Mouse (Mus musculus): ENCODE measurements around the gene Mrpl52. TPM values are rescaled to one million over a fixed set of nuclear protein-coding genes. Genes with fewer than 3 reads are reported as not detected.
A peak's percentile ranks its signal among the peaks of the same experiment; 100 is the strongest.

Gene Mrpl52
- total RNA-seq, 2 experiments from 2014 or later: 118 to 126 TPM

GRCm38 (mm10) chr14:54409980-54410810 is 16.5 kb upstream of the Mrpl52 start:
- DNase-seq: peak; percentile 46 to 60
- intact Hi-C loops (cut with DNase I): loop anchor here (5.0 kb wide), 1 partner anchor 37 kb away; no protein-coding TSS in a partner anchor

DNA sequence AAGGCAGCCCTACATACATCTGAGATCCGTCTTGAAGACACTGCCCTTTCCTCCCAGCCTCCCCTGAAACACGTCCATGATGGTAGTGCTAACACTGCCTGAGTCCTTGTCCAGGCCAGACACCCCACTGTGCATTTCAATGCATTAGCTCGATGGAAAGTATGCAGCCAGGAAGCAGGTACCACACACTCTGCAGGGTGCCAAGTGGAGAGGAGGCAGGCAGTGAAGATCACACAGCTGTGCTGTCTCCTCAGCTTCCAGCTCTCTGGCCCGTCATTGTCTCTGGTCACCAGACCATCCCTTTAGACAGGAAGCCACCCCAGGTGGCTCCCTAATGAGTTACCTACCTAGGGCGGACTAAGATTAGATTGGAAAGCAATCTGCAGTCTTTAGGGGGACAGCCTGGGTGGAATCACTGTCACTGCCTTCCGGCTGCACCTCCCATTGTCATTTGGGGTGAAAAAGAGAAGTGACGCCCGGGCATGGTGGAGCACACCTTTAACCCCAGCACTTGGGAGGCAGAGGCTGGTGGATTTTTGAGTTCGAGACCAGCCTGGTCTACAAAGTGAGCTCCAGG is 14.6 kb upstream of the Mrpl52 start:
- no peak for DNase-seq
- intact Hi-C loops (cut with DNase I): loop anchor here (1.0 to 5.0 kb wide), 3 partner anchors 35 to 183 kb away; no protein-coding TSS in a partner anchor

DNA sequence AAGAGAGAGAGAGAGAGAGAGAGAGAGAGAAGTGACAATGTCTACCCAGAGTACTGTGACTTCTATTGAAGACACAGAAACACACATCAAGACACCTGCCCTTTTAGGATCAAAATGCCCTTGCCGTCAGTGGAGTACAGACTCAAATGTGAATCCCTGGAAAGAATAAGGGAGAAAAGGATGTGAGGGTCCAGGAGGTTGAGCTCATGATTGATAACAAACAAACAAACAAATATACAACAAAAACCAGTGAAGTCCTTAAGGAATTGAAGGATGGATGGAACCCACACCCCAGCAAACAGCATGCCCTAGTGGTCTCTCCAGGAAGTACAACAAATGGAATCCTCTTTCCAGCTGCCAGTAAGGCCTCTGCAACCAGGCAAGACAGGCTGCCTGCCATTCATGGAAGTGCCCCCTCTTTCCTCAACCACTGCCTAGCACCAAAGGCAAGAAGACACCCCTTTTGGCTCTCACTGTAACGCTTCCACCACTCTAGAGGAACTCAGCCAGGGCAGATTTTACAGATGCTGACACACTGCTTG is 14.0 kb upstream of the Mrpl52 start:
- peak; percentile 56 to 62 for DNase-seq
- intact Hi-C loops (cut with DNase I): loop anchor here (1.0 to 5.0 kb wide), 3 partner anchors 35 to 184 kb away; no protein-coding TSS in a partner anchor

DNA sequence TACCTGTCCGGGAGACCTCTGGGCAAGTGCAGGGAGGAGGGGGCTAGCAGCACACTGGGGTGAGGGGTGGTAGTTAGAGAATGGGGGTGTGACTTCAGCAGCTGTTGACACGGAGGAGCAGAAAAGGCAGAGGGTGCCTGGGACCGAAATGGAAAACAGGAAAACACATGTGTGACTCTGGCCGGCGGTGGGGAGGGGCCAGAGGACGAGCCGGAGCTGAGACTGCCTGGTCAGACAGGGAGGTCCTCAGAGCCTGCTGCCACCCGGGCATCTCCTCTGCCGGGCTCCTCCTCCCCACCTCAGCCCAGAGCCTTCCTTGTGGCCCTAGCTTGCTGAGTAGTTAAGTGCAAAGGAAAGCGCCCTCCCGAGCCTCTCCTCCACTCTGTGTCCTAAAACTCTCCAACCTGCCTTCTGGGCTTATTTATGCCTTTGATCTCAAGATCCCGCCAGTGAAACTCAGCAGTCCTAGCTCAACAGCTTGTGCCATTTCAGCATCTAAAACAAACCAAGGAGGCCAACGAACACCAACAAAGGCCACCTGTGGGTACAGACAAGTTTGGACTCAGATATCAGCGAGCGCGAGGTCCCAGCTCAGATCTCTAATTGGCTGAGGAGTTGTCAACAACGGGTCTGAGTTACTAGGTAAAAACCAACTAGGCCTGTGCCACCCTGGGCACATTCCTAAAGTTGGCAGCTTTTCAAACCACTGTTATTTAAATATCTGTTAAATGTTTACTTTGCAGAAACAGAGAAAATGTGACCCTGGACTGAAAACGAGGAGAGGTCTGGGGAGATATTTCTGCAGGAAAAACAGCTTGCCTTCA is 12.6 kb upstream of the Mrpl52 start:
- DNase-seq: peak in 1 of 2 experiments; percentile 39
- intact Hi-C loops (cut with DNase I): loop anchor here (2.0 to 5.0 kb wide), 2 partner anchors 33 to 185 kb away; no protein-coding TSS in a partner anchor

GRCm38 (mm10) chr14:54415241-54416020 is 11.3 kb upstream of the Mrpl52 start:
- no peak for DNase-seq
- intact Hi-C loops (cut with DNase I): no loop called here

DNA sequence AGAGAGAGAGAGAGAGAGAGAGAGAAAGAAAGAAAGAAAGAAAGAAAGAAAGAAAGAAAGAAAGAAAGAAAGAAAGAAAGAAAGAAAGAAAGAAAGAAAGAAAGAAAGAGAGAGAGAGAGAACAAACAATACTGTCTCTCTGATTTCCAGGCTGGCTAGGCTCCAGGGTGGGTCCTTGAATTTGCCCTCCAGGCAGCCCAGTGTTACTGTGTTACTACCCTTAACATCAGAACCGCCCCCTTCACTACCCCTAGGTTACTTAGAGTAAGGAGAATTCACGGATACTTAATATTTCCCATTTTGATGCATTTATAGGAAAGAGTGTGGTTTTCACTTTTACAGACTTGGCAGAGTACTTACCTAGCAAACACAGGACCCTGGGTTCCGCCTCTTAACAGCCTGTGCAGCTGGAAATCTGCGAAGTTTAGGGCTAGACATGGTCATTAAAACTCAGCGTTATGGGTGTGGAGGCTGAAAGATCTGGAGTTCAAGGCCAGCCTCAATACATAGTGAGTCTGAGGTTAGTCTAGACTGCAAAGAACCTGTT is 10.4 kb upstream of the Mrpl52 start:
- DNase-seq: no peak
- intact Hi-C loops (cut with DNase I): no loop called here

DNA sequence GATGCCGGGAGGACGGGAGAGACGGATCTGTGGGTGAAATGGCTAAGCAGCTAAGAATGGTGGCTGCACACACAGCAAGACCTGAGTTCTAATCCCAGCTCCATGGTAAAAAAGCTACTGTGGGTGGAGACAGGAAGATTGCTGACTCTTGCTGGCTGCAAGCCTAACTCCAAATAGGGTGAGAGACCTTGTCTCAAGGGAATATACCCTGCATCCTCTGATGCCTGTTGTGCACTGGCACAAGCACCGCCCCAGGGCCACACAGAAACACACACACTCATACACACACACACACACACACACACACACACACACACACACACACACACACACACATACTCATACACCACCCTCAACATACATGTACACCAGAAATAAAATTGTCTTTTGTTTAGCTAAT is 9.9 kb upstream of the Mrpl52 start:
- intact Hi-C loops (cut with DNase I): no loop called here
- no peak for DNase-seq

- intact Hi-C loops (cut with DNase I): no loop called here
- DNase-seq: peak in 1 of 2 experiments; percentile 36
Observed at GRCm38 (mm10) chr14:54417623-54418081, 9.1 kb upstream of the Mrpl52 start, which contains the start of gene Slc7a7. Slc7a7 (minus strand) TSS chr14:54417780.

- no peak for DNase-seq
- intact Hi-C loops (cut with DNase I): no loop called here
Observed at GRCm38 (mm10) chr14:54421014-54421413, 5.7 kb upstream of the Mrpl52 start.

DNA sequence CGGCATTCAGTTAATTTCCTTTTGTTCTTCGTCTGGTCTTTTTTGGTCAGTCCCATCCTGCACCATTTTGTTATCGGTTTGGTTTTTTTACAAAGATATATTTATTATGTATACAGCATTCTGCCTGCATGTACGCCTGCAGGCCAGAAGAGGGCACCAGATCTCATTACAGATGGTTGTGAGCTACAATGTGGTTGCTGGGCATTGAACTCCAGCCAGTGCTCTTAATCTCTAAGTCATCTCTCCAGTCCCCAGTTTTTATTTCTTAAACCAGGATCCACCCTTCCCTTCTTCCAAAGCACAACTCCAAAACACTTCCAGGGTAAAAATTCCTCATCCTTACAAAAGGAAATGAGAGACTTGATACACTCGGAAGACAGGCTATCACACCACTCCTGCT is 3.3 kb upstream of the Mrpl52 start:
- intact Hi-C loops (cut with DNase I): loop anchor here (1.0 kb wide), 1 partner anchor 26 kb away; no protein-coding TSS in a partner anchor
- no peak for DNase-seq

DNA sequence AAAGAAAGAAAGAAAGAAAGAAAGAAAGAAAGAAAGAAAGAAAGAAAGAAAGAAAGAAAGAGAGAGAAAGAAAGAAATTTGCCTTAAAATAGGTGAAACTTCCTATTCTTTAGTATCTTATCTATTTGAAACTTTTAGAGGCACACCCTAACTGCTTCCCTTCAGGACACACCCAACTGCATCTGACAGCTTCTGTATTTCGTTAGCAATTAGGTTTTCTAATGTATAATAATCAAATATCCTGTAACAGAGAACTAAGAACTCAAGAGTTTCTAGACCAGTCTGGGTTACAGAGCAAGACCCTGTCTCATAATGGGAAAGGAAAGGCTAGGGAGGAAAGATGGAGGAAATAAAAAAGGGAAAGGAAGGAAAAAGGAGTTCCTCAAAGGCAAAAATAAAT is 2.1 kb upstream of the Mrpl52 start:
- intact Hi-C loops (cut with DNase I): no loop called here
- DNase-seq: no peak

- DNase-seq: no peak
- intact Hi-C loops (cut with DNase I): no loop called here
Observed at GRCm38 (mm10) chr14:54425540-54425939, 1.2 kb upstream of the Mrpl52 start.

- intact Hi-C loops (cut with DNase I): no loop called here
- no peak for DNase-seq
Observed at GRCm38 (mm10) chr14:54426003-54426688, 563 bp upstream of the Mrpl52 start.

DNA sequence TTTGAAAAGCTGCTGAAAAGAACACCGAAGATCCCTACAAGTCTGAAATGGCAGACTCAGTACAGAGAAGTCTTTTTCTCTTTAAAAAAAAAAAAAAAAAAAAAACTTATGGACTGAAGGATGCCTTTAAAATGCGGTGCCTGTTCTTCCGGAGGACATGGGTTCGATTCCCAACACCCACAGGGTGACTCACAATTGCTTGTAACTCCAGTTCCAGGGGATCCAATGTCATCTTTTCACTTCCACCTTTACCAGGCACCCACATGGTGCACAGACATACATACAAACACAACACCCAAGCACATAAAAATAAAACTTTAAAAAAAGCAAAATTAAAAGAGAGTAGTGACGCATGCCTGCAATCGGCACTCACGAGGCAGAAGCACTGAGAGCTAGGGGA is 987 bp downstream of the Mrpl52 start:
- DNase-seq: no peak
- intact Hi-C loops (cut with DNase I): no loop called here

- DNase-seq: no peak
- intact Hi-C loops (cut with DNase I): no loop called here
Observed at GRCm38 (mm10) chr14:54428421-54428820, 1.7 kb downstream of the Mrpl52 start.

DNA sequence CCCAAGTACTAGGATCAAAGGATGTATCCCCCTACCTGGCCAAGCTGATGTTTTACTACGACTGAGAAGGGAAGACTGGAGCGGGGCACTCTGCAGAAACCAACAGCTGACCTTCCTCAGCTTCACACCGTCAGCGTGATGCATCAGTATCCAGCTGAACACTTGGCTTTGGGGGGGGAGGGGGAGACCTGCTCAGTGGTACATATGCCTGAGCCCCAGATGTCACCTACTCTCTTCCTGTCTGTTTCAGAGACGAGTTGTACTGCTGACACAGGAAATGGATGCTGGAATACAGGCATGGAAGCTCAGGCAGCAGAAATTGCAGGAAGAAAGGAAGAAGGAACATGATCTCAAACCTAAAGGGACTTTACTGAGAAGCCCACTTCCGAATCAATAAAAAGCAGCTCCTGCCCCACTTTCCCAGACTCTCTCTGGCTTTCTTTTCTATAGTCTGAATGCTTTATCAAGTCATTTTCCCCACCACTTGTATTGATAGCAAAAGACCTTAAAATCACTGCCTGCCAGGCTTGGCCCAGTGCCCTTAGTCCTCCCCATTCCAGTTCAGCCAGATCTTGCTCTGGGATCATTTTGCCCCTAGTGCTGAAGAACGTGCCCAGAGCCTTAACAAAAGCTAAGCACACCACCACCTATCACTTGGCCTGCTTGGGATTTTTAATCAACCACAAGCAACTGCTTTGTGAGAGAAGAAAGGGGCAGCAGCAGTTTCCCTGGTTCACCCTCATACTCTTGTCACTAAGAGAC is 2.8 kb downstream of the Mrpl52 start:
- no peak for DNase-seq
- intact Hi-C loops (cut with DNase I): no loop called here

DNA sequence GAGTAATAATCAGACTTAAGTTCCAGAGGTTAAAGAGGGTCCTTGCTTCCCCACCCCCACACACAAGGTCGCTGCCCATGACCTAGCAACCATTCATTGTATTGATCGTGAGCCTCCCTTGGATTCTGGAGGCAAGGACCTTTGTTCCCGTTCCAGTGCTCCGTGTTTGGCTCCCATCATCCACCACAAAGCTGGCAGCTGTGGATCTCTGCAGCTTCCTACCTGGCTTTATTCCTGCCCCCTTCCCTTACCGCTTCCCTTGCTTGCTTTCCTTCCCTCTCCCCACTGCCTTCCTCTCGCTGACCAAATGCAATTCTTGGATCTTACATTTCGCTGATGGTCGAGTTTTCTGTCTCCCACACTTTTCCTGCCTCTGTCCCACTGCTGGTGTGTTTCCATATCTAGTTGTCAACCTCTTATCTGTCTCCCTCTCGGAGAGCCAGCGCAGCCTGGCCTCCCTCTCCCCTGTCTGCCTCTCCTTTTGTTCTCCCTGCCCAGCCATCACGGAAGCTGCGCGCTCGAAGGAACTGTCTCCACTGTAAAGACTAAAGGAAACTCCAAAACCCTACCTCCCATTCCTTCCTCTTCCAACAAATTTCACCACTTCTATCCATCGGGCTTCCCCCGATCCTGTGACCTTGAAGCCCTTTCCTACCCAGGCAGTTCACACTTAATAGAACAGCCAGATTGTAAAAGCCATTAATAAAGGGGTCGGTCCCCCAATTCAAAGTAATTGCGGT is 3.9 kb downstream of the Mrpl52 start:
- intact Hi-C loops (cut with DNase I): no loop called here
- peak in 1 of 2 experiments; percentile 15 for DNase-seq
